Mouse (Mus musculus) urinary bladder, postnatal 4 days (tissue): ENCODE measurements around the gene Gm20388.

Source experiments
- DNase-seq, 2 experiments: peaks; one replicate each; pipeline ENCODE4 v3.0.0; 2021 to 2022; ENCODE audit warnings: low spot score in 2 of 2

The Gm20388 gene

DNA sequence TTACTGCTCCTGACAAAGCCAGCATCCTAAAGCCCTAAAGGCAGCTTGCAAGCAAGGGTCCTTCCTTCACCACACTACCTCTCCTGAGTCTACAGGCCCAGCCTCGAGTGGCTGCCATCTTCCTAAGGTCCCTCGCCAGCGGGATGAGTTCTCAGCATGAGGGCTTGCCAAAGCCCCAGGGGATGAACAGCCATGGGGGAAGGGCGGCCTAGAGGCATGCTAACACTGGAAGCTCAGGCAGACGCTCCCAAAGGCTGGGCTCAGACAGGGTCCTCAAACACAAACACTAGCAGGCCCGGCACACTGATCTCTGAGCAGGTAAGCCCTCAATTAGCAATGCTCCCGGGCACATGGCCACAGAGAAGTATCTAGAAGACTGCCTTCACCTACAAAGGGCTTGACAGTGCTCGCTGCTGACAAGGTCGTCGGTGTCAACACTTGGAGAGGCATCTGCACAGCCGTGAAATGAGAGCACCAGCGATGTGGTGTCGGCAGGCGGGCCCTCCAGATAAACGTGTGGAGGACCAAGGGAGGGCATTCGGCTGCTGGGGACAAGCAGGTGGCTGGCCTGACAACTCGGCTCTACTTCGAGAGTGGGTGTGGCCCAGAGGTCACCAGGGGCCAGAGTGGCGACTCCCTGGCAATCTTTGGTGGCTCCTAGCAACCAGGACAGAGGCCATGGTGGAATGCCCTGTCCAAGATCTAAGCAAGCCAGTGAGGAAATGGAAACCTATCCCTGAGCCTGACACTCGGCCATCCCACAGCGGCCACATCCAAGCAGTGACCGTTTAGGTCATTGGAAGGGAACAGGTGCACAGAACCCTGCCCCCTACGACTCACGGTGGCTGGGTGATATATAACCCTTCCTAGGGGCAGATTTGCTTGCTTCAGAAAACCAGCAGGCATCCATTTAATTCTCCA is 1640.7 kb downstream of the Gm20388 start:
- no peak for DNase-seq

DNA sequence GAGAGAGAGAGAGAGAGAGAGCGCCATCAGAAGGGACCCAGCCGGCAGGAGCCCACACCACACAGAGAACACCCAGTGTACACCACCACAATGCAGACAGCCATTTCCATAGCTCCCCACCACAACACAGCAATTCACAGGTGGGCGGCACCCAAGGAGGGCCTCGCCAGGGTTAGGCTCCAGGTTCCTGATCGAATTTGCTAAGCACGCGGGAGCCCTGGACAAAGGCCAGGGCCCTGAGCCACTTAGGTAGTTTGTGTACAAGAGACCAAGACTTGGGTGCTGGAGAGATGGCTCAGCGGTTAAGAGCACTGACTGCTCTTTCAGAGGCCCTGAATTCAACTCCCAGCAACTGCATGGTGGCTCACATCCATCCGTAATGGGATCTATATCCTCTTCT is 1641.9 kb downstream of the Gm20388 start:
- DNase-seq, result no peak

DNA sequence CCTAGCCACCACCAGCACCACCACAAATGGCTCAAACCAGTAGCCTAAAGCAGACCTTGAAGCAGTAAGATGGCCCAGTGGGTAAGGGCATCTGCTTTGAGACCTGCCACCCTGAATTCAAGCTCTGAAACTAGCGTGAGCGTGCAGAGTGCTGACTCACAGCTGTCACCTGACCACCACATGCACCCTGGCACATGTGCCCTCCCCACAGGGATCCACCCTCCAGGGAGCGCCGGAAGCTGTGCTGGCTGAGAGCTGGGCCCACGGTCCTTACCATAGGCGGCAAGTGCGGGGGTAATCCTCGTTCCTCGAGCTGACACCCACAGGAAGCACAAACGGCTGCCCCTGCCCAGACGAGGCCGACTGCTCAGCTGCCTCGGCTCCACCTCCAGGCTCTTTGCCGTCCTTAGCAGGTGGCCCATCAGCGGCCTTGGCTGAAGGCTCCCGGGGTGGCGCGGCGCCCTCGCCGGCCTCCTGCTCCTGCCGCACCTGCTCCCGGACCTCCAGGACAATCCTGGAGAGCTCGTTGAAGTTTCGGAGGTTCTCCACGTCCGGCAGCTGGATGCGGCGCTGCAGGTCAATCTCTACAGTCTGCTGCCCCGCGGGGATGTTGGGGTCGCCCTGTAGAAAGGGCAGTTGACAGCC is 1643.3 kb downstream of the Gm20388 start:
- no peak for DNase-seq

DNA sequence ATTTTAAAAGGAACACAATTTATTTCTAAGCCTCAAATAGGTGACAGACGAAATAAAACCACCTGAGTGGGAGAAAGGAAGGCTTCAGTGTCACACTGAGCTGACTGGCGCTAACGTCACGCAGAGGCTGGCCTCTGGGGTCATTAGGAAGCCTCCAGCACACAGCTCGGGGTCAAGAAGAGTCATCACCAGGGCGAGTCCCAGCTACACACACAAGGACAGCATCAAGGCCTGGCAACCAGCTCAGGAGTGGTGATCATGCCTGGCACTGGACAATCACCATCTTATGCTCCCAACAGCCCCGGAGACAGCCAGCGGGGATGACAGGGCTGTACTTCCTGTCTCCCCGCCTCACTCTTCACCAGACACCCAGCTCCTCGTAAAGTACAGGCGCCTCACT is 1647.1 kb downstream of the Gm20388 start:
- no peak for DNase-seq

DNA sequence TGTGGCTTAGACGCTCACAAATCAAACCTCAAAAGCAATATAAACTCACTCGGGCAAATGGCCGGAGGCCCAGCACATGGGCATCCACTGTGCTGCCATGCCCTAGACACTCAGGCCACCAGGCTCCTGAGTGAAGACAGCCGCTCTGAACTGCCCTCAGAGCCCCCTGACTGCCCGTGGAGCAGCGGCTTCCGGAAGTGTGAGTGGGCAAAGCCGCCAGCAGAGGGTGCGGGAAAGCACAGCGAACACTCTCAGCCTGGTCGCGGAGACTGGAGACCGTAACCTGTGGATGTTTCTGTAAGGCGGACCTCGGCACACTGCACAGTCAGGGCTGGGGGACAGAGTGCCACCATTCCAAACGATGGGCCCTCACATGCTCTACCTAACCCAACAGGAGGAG is 1647.9 kb downstream of the Gm20388 start:
- DNase-seq, result no peak

DNA sequence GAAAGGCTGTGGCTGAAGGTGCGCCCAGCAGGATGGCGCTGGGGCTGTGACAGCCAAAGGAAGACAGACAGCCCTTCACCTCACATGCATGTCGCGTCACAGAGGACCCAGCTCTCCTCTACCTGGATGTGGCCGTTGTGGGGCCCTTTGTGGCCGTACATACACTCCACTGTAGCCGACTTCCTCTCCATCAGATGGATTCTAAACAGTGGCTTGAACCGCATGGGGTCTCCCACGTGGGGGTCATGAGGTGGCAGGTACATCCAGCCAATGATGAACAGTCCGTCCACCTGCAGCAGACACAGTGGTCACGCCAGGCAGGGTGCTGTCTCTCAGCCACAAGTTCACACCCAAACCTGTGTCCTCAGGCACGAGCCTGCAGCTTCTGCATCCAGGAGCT is 1649.2 kb downstream of the Gm20388 start:
- no peak for DNase-seq

DNA sequence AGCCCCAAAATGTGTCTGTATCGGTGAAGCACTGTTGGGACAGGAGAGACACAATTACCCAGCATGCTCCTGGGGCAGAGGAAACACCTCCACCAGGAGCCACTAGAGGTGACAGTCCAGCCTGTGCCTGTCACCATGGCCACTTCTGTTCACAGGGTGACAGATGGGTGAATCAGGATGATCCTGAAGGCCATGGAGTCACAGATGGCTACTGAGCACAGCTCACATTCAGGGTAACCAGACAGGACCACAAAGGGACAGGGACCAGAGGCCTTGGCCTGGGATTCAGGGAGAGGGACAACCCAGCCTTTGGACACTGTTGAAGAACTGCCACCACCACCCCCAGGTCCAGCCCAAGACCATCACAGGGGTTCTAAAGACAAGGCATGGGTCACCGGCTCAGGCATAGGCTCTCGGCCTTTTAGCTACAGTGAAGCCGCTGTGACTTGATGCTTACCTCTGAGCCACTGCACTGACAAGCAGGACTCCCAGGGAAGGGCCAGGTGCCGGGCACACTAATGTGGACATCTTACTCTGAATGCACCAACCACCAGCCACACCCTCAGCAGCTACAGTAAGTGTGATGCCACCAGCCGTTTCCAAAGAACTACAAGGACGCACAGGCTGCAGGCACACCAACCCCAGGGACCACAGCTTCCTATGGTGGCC is 1649.9 kb downstream of the Gm20388 start:
- DNase-seq, result no peak

DNA sequence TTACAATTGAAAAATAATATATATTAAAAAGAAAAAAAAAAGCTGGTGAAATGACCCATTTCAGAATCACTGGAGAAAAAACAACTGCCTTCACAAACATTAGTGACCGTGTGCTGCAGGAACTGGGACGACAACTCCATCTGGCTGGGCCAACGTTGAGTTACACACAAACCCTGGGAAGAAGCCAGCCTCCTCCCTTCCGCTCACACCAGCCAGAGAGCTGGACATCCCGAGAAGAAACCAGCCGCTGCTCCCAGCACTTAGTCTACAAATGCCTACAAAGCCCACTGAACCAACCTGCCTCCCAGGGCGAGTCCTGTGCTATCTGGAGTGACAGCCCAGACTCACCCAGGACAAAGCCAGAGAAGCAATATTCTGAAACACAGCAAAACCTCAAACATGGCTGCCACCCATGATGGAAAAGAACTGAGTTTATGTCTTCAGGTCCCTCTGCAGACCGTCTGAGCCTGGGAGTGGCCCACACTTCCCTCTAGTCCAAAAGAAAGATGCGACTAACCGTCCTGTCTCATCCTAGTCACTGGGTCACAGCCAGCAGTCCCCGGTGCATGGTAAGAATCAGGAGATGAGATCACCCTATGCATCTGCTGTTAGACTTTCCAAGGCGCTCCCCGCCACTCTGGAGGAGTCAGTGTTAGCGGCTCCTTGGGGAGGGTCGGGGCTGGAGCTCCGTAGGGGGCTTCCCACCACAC is 1651.2 kb downstream of the Gm20388 start:
- no peak for DNase-seq

DNA sequence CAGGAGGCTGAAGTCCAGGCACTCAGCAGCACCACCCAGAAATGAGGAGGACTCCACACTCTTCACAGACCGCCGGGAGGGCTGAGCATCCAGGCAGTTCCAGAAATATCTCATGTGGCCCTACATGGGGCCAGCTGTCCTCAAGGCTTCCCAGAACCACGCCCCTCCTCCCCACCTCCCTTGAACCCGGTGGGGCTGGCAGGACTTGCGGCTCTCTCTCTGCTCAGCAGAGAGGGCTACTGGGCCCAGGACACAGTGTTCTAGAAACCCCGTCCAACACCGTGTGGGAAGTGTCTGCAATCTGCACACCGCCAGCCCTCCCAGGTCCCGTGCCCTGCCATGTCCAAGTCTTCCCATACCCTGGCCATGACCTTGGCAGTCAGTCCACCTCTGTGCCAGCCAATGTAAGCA is 1652.3 kb downstream of the Gm20388 start:
- DNase-seq, result peak in 1 of 2 experiments; percentile 66

DNA sequence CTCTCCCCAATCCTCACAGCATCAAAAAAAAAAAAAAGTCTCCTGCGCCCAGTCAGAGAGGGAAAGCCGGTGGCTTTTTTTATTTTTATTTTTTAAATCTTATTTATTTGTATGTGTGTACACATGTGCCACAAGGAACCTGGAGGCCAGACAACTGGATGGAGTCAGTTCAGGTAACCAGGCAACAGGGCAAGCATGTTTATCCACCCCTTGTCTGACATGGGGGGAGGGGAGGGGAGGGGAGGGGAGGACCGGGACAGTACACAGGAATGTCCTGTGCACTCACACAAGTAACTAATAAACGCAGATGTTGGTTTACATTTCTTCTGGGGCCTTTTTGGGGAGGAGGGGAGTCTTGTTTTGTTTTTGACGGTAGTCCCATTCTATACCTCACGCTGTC is 1653.1 kb downstream of the Gm20388 start:
- DNase-seq, result no peak

DNA sequence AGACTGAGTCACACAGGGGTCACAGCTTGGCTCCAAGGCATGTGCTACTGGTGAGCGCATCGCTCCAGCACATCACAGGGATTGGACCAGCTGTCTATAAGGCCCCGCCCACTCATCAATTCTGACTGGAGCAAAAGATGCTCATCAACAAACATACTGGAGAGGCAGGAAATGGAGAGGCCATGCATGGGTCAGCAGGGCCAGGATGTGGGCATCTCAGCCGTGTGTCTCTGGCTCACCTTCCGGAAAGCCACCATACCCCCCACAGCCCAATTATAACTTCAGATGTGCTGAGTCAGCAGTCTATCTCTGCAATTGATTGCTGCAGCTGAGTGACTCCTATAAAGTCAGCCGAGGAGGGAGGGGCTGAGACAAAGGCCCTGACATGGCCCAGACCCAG is 1657.7 kb downstream of the Gm20388 start:
- DNase-seq, result no peak

DNA sequence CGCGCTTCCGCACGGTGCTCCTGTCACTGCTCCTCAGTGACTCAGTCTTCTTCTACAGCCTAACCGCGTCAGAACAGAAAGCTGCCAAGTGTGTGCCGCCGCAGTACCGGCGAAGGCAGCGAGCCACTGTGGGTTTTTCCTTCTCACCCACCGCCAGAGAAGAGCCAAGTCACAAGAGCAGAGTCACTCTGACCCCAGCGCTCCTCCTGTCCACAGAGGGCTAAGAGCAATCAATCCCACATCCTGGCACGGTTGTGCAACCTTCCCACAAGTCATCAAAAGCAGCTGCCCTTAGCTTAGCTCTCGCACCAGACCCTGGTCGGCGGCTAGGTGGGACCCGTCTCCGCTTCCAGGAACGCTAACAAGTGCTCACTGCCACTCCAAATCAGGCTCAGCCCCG is 1659.7 kb downstream of the Gm20388 start:
- DNase-seq, result no peak

DNA sequence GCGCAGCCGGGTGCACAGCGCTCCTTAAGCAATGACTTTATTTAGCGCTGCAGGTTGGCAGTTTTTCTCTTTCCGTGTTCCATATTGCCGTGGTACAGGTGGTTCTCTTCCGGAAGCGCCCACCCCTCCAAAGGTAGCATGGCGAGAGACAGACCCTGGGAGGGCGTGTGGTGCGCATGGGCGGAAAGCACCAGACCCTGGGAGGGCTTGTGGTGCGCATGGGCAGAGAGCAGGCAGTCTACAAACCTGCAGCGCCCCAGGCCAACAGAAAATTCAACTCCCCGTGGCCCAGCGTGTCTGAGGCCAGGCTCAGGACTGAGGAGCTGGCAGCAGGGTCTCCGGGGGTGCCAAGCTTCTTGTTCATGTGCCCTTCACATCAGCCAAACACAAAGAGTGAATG is 1660.2 kb downstream of the Gm20388 start:
- DNase-seq, result no peak

DNA sequence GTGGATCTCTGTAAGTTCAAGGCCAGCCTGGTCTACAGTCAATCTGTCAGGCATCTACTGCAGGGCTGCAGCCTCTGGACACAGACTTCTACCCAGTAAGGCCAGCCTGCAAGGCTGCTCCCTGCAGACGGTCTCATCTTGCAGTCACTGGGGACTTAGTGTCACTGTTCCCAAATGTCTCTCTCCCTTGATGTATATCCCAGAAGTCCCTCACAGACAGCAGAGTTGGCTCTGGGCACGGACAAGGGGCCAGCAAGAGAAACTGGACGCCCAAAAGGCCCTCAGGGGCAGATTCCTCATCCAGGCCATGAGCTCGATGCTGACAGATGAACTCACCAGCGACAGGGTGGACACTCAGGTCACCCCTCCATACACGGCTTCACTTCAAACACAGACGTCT is 1661.5 kb downstream of the Gm20388 start:
- no peak for DNase-seq

DNA sequence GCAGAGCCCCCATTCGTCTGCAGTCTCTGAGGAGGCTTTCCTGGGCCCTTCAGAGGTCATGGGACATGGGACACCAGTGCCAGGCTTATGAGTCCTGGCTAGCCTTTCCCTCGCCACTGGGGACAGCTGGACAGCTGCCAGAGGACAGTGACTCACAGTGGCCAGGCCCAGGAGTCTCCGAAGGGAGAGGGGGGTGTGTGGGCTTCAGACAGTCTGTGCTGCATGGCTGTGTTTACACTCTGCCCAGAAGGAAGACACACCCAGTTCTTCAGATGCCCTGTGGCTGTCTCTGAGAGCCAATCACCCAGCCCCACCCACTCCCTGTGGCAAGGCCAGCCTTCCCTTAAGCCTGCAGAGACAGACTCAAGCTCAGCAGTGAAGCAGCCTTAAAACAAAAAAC is 1662.6 kb downstream of the Gm20388 start:
- no peak for DNase-seq

DNA sequence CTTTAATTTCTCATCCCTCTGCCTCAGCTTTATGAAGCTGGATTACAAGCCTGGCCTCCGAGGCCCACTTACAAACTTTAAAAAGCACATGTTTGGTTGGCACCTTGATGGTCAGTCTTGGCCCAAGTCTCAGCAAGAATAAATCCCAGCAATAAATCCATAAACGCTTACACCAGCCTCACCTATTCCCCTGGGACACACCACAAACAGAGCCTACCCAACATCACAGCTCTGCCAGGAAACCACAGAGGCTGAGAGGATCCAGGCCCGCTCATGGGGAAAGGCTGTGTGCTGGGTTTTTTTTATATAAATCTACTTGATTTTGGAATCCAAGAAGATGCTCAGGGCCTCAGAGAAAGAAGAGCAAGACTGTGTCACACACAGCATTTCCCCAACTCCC is 1665.0 kb downstream of the Gm20388 start:
- DNase-seq, result no peak

DNA sequence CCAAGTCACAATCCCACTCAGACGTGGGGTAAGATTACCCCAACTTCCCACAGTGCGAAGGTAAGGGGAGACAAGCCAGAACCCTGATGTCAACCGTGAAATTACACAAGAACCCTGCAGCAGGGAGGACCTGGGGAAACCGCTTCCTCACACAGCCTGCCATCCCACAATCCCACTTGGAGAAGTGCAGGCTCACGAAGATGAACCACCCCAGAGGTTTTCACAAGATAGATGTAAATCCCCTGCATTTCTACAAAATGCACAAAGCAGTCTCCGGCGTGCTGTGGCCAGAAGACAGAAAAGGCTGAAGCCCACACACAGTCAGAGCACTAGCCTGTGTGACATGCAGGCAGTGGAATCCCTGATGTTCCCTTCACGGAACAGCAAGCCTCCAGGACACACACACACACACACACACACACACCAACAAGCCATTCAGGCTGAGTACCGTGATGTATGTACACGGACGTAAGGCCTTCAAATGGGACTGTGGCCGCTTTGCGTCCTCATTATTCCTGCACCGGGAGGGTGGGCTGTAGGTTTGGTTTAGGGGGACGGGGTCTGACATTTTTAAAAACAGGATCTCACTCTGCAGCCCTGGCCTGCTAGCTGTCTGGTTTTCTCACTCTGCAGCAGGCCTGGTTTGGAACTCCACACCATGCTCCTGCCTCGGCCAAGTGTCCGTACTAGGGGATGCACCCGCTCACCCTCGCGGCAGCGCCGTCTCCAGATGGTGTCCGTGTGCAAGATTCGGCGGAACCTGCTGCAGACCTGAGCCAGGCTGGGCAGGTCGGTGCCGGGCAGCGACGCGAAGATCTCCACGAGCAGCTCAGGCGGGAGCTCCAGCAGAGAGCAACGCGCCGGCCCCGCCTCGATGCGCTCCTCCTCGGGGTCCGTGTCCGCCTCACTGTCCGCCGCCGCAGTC is 1667.4 kb downstream of the Gm20388 start:
- no peak for DNase-seq

DNA sequence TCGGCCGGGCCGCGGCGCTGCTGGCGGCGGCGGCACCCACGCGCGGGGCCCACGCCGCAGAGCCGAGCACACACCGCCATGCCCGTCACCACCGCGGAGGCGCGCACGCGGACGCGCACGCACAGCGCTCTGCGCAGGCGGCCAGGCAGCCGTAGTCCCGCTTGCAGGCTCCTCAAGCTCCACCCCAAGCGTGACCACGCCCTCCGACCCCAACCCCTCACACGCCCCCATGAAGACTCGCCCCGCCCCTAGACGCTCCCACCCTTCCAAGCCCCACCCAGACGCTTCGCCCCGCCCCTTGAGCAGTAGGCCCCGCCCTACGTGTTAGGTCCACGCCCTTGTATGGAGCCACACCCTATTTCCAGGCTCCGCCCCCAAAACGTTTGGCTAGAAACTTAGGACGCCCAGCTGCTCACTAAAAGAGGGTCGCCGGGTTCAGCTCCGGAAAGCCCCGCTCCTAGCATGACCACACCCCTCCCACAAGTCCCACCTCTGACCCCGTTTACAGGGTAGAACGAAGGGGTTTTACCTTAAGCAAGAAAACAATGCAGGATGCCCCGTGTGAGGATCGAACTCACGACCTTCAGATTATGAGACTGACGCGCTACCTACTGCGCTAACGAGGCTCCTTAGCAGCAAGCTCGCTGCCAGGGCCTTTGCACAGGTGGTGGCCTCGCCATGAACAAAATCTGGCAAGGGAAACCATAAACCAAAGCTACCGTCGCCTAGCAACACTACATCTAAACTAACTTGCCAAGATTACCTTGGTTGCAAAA is 1668.2 kb downstream of the Gm20388 start, which contains the start of gene Fbxo31:
Gene Fbxo31 (minus strand): TSS at position 131 of the 776 bp plus-strand sequence.
- peak; percentile 91 to 96 for DNase-seq

DNA sequence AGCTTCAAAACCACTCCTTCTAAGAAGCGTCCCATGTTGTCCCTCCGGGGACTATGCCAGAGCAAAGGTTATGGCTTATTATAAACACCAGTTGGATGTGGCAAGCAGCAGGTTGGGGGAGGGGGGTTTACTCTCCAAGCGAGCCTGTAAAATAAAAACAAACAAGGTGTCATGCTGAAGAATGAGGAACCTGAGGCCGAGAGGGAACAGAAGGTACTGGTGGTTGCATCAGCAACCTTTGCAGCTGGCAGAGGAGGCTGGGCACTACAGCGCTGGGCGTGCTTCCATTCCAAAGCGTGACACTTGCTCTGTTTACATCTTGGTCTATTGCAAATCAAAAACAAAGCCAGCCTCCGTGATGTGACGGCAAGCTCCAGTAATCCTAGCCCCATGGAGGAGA is 1669.8 kb downstream of the Gm20388 start:
- DNase-seq, result no peak

DNA sequence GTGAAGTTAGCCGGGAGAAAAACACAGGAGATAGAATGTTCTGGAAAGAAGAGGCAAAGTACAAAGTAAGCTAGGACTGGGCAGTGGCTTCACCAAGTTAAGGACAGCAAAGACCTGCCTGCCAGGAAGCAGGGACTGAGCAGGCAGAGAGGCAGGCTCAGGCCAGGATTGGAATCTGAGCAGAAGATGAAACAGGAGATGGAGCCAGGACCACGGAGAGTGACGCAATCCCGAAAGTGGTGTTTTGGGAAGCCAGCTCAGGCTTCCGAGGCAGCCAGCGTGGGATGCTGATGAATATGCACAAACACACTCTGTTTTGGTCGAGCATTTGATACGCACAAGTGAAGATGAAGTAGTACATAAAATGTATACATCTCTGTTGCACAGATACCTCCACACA is 1673.0 kb downstream of the Gm20388 start:
- no peak for DNase-seq
